Mouse (Mus musculus) midbrain, embryonic 11.5 days (tissue): ENCODE data around the gene Igfbp5. TPM values are rescaled to one million over a fixed set of nuclear protein-coding genes. Genes with fewer than 3 reads are reported as not detected.

ENCODE experiments used
- ATAC-seq: fragments of 200-750 bp; cut with Nextera tagmentation; 2 replicates; pipeline ENCODE4 v1.8.0; 2017; ENCODE audit warnings: moderate TSS enrichment, moderate library complexity; ENCODE audit not compliant: low FRiP score
- DNase-seq: peaks from one replicate; pipeline ENCODE4 v3.0.0; 2015; ENCODE audit warnings: low spot score; ENCODE audit errors: missing footprints
- H3K27ac ChIP-seq: fragments of 300-500 bp; sonication (generic); 2 replicates; pipeline ENCODE4 v1.5.1; 2014; ENCODE audit warnings: low read depth, low read length
- H3K27me3 ChIP-seq: fragments of 300-500 bp; sonication (generic); 2 replicates; pipeline ENCODE4 v1.6.1; 2014; ENCODE audit warnings: mild to moderate bottlenecking, low read length, moderate library complexity, mixed read lengths; ENCODE audit not compliant: control insufficient read depth, insufficient read depth
- H3K36me3 ChIP-seq: fragments of 300-500 bp; sonication (generic); 2 replicates; pipeline ENCODE4 v1.6.1; 2014; ENCODE audit warnings: mild to moderate bottlenecking, low read length, moderate library complexity, mixed read lengths; ENCODE audit not compliant: control insufficient read depth, insufficient read depth
- H3K4me1 ChIP-seq: fragments of 300-500 bp; sonication (generic); 2 replicates; pipeline ENCODE4 v1.6.1; 2014; ENCODE audit warnings: low read length; ENCODE audit not compliant: control insufficient read depth, insufficient read depth
- H3K4me2 ChIP-seq: fragments of 300-500 bp; sonication (generic); 2 replicates; pipeline ENCODE4 v1.6.1; 2014; ENCODE audit warnings: mild to moderate bottlenecking, moderate library complexity
- H3K4me3 ChIP-seq: fragments of 300-500 bp; sonication (generic); 2 replicates; pipeline ENCODE4 v1.5.1; 2014; ENCODE audit warnings: low read depth, low read length
- H3K9ac ChIP-seq: fragments of 300-500 bp; sonication (generic); 2 replicates; pipeline ENCODE4 v1.6.1; 2014; ENCODE audit warnings: low read length
- H3K9me3 ChIP-seq: fragments of 300-500 bp; sonication (generic); 2 replicates; pipeline ENCODE4 v1.6.1; 2016; ENCODE audit warnings: low read length; ENCODE audit not compliant: control insufficient read depth
- WGBS: fragments of 180-500 bp; shearing (Covaris S2); extraction: QIAGEN DNeasy Blood & Tissue Kit; methylation state at CpG from one replicate; pipeline ENCODE4 v1.1.7; 2014; 5-methylcytosine and 5-hydroxymethylcytosine counted together
- polyA plus RNA-seq: library from polyadenylated mRNA; unstranded; fragments of >200 nt; fragmentation: Nextera tagmentation; extraction: Ambion mirVana; gene quantifications from 2 replicates; pipeline ENCODE4 v1.2.1, GENCODE M21; 2014

Gene Igfbp5
- polyA plus RNA-seq, 1 experiment from 2014 or later: 24.6 TPM

- peak overlapping the region; percentile 50 for H3K4me3 ChIP-seq
- H3K4me1 ChIP-seq: peaks cover 33% of the 10 kb centered on the region
- H3K4me2 ChIP-seq: peak overlapping the region; percentile 85
- WGBS: 0% methylated on average over 6 of the region's 6 CpGs
- peak overlapping the region; percentile 58 for H3K27ac ChIP-seq
- peaks cover 17% of the 10 kb centered on the region for H3K27me3 ChIP-seq
- 0 out of 2 replicates have a peak, but pooled peaks have one; percentile 4 for ATAC-seq
- H3K9ac ChIP-seq: peak overlapping the region; percentile 53
- DNase-seq: no peak
- no peaks in the 10 kb centered on the region for H3K36me3 ChIP-seq
- H3K9me3 ChIP-seq: no peaks in the 10 kb centered on the region
Measured at GRCm38 (mm10) chr1:72871337-72871696, 3.4 kb downstream of the Igfbp5 start.

GRCm38 (mm10) chr1:72870615-72871336, 3.9 kb downstream of the Igfbp5 start:
- under 1% methylated on average over 20 of the region's 20 CpGs for WGBS
- Histone ChIP-seq H3K4me2 (peak overlapping the region; percentile 85), H3K4me3 (peak overlapping the region; percentile 50), H3K27me3 (peaks cover 15% of the 10 kb centered on the region), H3K9ac (peak overlapping the region; percentile 34), H3K36me3 (no peaks in the 10 kb centered on the region), H3K4me1 (peaks cover 33% of the 10 kb centered on the region), H3K9me3 (no peaks in the 10 kb centered on the region), H3K27ac (peak overlapping the region; percentile 27)
- ATAC-seq (peak; percentile 41), DNase-seq (peak; percentile 96)

DNA sequence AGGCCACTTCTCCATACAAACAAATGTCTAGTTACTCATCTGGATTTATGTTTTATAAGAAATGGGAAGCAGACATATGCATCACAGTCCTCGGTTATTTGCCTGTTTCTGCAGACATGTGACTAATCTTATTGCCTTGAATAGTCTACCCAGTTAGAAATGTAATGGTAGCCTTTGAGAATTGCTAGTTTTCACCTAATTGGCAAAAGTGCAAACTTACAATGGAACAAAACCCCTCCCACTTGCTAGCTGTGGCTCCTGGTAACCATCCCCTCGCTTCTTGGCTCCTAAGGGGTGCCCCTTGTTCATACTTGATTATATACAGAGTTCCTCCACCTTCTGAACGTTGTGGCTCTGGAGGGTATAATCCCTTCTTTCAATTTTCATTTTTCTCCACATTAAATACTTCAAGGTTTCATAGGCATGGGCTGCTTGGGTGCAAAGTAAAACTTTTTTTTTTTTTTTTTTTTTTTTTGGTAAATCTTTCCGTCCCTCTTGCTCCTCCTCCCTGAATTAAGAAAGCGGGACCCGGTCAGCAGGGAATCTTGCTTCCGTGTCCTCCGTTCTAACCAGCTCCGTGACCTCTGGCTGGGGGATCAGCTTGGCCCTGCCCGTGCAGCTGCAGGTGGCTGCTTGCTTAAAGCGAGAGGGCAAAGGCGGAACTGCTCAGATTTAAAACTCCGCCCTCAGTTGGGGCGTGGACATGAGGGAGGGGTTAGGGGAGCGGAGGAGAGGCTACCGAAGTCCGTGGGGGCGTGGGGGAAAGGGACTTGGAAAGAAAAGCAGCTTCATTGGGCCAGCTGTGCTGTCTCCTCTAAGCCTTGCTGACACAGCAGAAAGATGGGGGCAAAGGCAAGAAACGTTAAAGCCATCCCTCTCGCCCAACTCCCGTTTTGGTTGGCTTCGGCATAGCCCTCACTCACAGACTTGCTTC, 4.7 kb downstream of the Igfbp5 start:
- H3K36me3 ChIP-seq: no peaks in the 10 kb centered on the region
- peak overlapping the region; percentile 85 for H3K4me2 ChIP-seq
- peak overlapping the region; percentile 34 for H3K9ac ChIP-seq
- H3K4me3 ChIP-seq: peak overlapping the region; percentile 50
- WGBS: 4% methylated on average over 22 of the region's 22 CpGs
- H3K27ac ChIP-seq: peak overlapping the region; percentile 27
- peak; percentile 96 for DNase-seq
- ATAC-seq: peak; percentile 35
- H3K4me1 ChIP-seq: peaks cover 32% of the 10 kb centered on the region
- peaks cover 14% of the 10 kb centered on the region for H3K27me3 ChIP-seq
- no peaks in the 10 kb centered on the region for H3K9me3 ChIP-seq

DNA sequence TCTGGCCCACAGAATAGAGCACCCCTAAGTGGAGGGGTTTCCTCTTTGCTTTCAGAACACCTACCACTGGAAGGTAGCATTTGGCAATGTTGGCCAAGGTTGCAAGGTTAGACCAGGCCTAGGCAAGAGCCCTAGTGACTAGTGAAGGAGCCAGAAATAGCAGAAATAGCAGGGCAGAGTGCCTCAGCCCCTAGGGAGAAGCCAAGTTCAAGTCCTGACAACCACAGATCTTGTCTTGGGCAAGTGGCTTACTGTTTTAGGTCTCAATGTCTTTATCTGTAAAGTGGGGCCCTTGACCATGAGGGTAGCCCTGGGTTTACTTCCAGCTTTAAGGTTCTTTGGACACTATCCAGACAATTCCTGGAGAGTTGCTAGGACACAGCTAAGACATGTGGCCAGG, 5.4 kb downstream of the Igfbp5 start:
- Histone ChIP-seq H3K4me1 (peaks cover 25% of the 10 kb centered on the region), H3K9ac (no peak overlapping the region), H3K27me3 (peaks cover 7% of the 10 kb centered on the region), H3K27ac (no peak overlapping the region), H3K36me3 (no peaks in the 10 kb centered on the region), H3K9me3 (no peaks in the 10 kb centered on the region), H3K4me2 (no peak overlapping the region), H3K4me3 (no peak overlapping the region)
- ATAC-seq: no peak
- peak; percentile 77 for DNase-seq

DNA sequence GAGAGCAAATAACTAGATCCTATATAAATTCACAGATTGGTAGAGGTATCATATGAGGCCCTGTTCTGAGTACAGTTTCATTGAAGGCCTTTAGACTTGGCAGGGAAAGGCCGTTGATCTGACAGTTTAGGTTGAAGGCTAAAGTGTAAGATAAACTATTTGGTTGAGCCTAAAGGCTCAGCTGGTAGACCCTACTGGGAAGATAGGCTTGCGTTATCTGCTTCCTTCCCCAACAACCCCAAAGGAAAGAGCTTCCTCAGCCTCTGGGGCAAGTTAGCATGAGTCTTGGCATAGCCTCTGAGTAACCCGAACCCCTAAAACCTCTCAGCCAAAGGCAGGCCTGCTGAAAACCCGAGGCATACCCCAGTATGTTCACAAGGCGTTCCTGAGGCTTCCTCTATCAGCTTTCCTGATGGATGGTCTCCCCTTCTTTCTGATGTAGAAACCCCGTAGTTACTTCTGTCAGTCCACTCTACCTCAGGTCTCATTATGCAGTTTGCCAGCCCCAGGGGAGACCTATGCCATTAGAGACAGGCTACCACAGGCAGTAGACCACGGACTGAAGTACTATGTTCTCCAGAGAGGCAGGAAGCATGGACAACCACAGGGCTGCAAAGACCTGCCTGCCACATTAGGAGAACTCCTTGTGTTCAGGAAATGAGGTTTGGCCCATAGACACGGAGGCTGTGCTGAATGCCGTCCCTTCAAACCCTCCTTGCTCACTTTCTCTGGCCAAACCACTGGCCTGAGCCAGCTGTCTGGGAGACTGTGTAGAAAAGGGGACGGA, 6.1 kb downstream of the Igfbp5 start:
- ATAC-seq (no peak), DNase-seq (peak; percentile 80)
- Histone ChIP-seq H3K9ac (no peak overlapping the region), H3K4me3 (no peak overlapping the region), H3K9me3 (no peaks in the 10 kb centered on the region), H3K4me2 (no peak overlapping the region), H3K27ac (no peak overlapping the region), H3K36me3 (no peaks in the 10 kb centered on the region), H3K27me3 (peaks cover 2% of the 10 kb centered on the region; the same call in 1 of the 2 replicates), H3K4me1 (peaks cover 22% of the 10 kb centered on the region)
- WGBS: 82% methylated on average over 10 of the region's 10 CpGs

DNA sequence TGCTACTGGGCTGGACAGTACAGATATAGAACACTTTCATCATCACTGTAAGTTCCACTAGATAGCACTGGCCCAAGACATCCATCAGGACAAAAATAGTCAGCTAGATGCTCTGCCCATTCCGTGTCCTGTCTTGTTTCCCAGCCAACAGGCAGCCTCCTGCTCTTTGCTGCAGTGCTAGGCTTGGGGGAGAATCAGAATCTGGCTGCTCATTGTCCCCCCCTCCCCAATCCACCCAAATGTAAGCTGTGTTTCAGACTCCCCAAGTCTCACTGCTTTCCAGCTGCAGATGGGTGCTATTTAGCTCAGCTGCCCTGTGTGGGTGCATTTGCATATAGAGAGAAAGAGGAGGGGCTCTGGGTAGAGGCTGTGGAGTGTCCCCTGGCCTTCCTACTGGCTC, 7.3 kb downstream of the Igfbp5 start:
- WGBS: 54% methylated on average over 1 of the region's 1 CpGs
- Histone ChIP-seq H3K36me3 (no peaks in the 10 kb centered on the region), H3K27me3 (no peaks in the 10 kb centered on the region), H3K9me3 (no peaks in the 10 kb centered on the region), H3K27ac (no peak overlapping the region; the same call in 1 of the 2 replicates), H3K4me1 (peaks cover 20% of the 10 kb centered on the region), H3K9ac (no peak overlapping the region), H3K4me2 (no peak overlapping the region), H3K4me3 (no peak overlapping the region)
- ATAC-seq (peak; percentile 34; the same call in 1 of the 2 replicates), DNase-seq (peak; percentile 82)

DNA sequence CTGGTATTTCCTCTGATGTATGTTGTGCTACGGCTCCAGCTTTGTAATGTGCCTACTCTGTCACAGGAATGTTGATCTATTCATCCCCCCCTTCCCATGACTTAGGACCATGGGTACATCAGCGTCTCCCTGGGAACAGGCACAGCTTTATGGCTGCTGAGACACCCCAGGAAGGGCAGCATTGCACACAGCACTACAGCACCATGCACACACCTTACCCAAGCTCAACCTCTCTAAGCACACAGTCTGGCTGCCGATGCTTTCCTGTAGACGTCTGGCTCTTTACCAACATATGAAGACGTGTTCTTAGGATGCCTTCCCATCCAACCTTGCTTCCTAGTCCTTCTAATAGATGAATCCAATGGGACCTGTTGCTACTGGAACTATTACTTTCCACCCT, 8.3 kb downstream of the Igfbp5 start:
- ATAC-seq (no peak), DNase-seq (peak; percentile 81)
- 65% methylated on average over 5 of the region's 5 CpGs for WGBS
- Histone ChIP-seq H3K4me1 (peaks cover 20% of the 10 kb centered on the region), H3K4me2 (no peak overlapping the region), H3K27me3 (no peaks in the 10 kb centered on the region), H3K9me3 (no peaks in the 10 kb centered on the region), H3K4me3 (no peak overlapping the region), H3K36me3 (no peaks in the 10 kb centered on the region), H3K9ac (no peak overlapping the region), H3K27ac (no peak overlapping the region)

DNA sequence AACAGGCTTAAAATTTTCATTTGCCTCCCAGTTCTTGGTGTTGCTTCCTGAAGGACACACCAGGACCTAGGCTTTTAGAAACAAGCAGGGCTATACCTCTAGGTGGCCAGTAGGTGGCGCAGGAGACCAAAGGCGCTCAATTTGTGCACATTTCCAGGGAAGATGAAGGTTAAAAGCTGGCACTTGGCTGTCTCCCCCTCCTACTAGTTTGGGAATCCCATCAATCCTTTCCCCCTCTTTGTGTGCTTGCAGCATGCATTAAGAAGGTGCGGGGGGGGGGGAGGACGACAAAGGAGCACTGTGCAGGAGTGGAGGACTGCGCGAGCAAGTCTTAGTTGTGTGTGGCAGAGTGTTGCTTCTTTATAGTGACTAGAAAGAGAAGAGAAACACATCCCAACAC, 8.8 kb downstream of the Igfbp5 start:
- Histone ChIP-seq H3K36me3 (no peaks in the 10 kb centered on the region; the same call in 1 of the 2 replicates), H3K9me3 (no peaks in the 10 kb centered on the region), H3K4me2 (no peak overlapping the region), H3K27ac (no peak overlapping the region), H3K9ac (no peak overlapping the region), H3K4me1 (peaks cover 19% of the 10 kb centered on the region), H3K27me3 (no peaks in the 10 kb centered on the region), H3K4me3 (no peak overlapping the region)
- DNase-seq (peak; percentile 97), ATAC-seq (0 out of 2 replicates have a peak, but pooled peaks have one; percentile 18)
- 16% methylated on average over 6 of the region's 6 CpGs for WGBS
